In the genomic region with DNA sequence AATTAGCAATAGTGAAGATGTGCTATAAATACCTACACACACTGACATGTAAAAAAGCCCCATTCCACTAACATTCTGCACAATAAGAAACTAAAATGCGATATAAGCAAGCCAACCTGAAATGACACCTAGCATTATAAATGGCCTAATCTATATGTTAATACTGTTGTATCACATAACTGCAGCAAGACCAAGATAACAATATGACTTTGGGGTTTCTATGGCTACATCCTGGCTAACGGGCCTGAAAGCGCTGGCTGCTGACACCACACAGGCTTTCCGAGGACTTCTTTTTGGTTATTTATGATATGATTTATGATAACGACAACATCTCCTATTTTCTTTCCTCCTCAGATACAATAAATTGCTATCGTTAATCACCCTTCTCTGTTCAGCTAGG, we compare ENCODE assay signal across 19 mouse cellular contexts.
A peak's percentile ranks its signal among the peaks of the same experiment; 100 is the strongest.
DNase-seq lines count a peak whose midpoint lies in the region; ATAC-seq and TF ChIP-seq lines count a peak whose summit lies in the region.
"Had no signal": no experiment of that assay in that cellular context is flagged by ENCODE, and none has a peak within 500 bp of the region (broad histone marks: within the 10 kb centered on the region; RNA-seq: fewer than 3 reads in every experiment).

No protein-coding gene starts in this region.

- DNase-seq in midbrain, embryonic 10.5 days (ENCODE audit: low spot score), result no peak
- no peak for DNase-seq in G1E (ENCODE audit: low spot score)
- no peak for DNase-seq in thymus, postnatal 10 days (ENCODE audit: low spot score in 2 of 2)
- no peak for DNase-seq in embryo, embryonic 11 days
- no peak for DNase-seq in layer of hippocampus, adult 18-20 months (ENCODE audit: low spot score in 2 of 2)
- DNase-seq: adrenal gland, postnatal 10 days; cerebellum, adult 11 months; cerebellum, adult 8-10 months; cerebellum, postnatal 14 days; gastrocnemius, postnatal 14 days; heart, adult 2 months had no signal

- no peak overlapping the region for H3K4me2 ChIP-seq in midbrain, embryonic 13.5 days (replicated peaks)
- H3K4me2 ChIP-seq in hindbrain, embryonic 13.5 days, result no peak overlapping the region
- H3K4me2 ChIP-seq: embryonic facial prominence, embryonic 12.5 days; forebrain, embryonic 12.5 days; heart, embryonic 11.5 days; hindbrain, embryonic 15.5 days had no signal

- peaks cover 24% of the 10 kb centered on the region for H3K4me1 ChIP-seq in midbrain, embryonic 13.5 days (replicated peaks)
- peaks cover 20% of the 10 kb centered on the region for H3K4me1 ChIP-seq in midbrain, embryonic 10.5 days
- peaks cover 54% of the 10 kb centered on the region for H3K4me1 ChIP-seq in G1E (ENCODE audit: insufficient read depth, low read depth, low read length)
- H3K4me1 ChIP-seq in hindbrain, embryonic 13.5 days (replicated peaks), result peaks cover 36% of the 10 kb centered on the region

- H3K36me3 ChIP-seq in midbrain, embryonic 13.5 days, result no peaks in the 10 kb centered on the region
- H3K36me3 ChIP-seq in midbrain, embryonic 10.5 days, result no peaks in the 10 kb centered on the region
- peaks cover 21% of the 10 kb centered on the region for H3K36me3 ChIP-seq in G1E (replicated peaks)
- no peaks in the 10 kb centered on the region for H3K36me3 ChIP-seq in hindbrain, embryonic 13.5 days
- H3K36me3 ChIP-seq: embryonic facial prominence, embryonic 12.5 days; forebrain, embryonic 12.5 days; hindbrain, embryonic 15.5 days had no signal

- 75% methylated on average over 6 of the region's 6 CpGs for WGBS in midbrain, embryonic 13.5 days
- WGBS in midbrain, embryonic 10.5 days, result 96% methylated on average over 6 of the region's 6 CpGs
- WGBS in hindbrain, embryonic 13.5 days, result 53% methylated on average over 6 of the region's 6 CpGs

- no peaks in the 10 kb centered on the region for H3K27me3 ChIP-seq in midbrain, embryonic 13.5 days
- no peaks in the 10 kb centered on the region for H3K27me3 ChIP-seq in midbrain, embryonic 10.5 days (ENCODE audit: low read depth, poor library complexity, severe bottlenecking)
- H3K27me3 ChIP-seq in G1E (ENCODE audit: insufficient read depth, low read length), result no peaks in the 10 kb centered on the region
- no peaks in the 10 kb centered on the region for H3K27me3 ChIP-seq in hindbrain, embryonic 13.5 days
- H3K27me3 ChIP-seq: embryonic facial prominence, embryonic 12.5 days; forebrain, embryonic 12.5 days; hindbrain, embryonic 15.5 days had no signal

- no peak for TF ChIP-seq CTCF in G1E (IDR thresholded peaks at IDR 0.05; ENCODE audit: low read depth, low read length)

- H3K27ac ChIP-seq in midbrain, embryonic 13.5 days, result no peak overlapping the region
- no peak overlapping the region for H3K27ac ChIP-seq in midbrain, embryonic 10.5 days (replicated peaks)
- H3K27ac ChIP-seq in hindbrain, embryonic 13.5 days, result no peak overlapping the region
- H3K27ac ChIP-seq: embryonic facial prominence, embryonic 12.5 days; forebrain, embryonic 12.5 days; heart, adult 2 months; hindbrain, embryonic 15.5 days had no signal

- 0 out of 2 replicates have a peak, but pooled peaks have one; percentile 32 for ATAC-seq in midbrain, embryonic 13.5 days
- peak; percentile 47; the same call in 1 of the 2 replicates for ATAC-seq in G1E (ENCODE audit: extremely low read depth, insufficient number of reproducible peaks, low FRiP score, poor library complexity, severe bottlenecking)
- ATAC-seq in hindbrain, embryonic 13.5 days (ENCODE audit: low FRiP score), result peak; percentile 60
- ATAC-seq in megakaryocyte-erythroid progenitor cell, adult 5-6 weeks (replicated peaks; ENCODE audit: low FRiP score, low TSS enrichment, poor library complexity, severe bottlenecking), result peak; percentile 83
- ATAC-seq: forebrain, embryonic 16.5 days had no signal

- H3K4me3 ChIP-seq in midbrain, embryonic 13.5 days (replicated peaks), result no peak overlapping the region
- H3K4me3 ChIP-seq in midbrain, embryonic 10.5 days, result no peak overlapping the region
- H3K4me3 ChIP-seq in G1E (ENCODE audit: low read depth, low read length), result no peak overlapping the region
- no peak overlapping the region for H3K4me3 ChIP-seq in hindbrain, embryonic 13.5 days
- H3K4me3 ChIP-seq: embryonic facial prominence, embryonic 12.5 days; forebrain, embryonic 12.5 days; heart, adult 2 months; hindbrain, embryonic 15.5 days had no signal

- no peak overlapping the region for H3K9ac ChIP-seq in midbrain, embryonic 13.5 days (replicated peaks)
- no peak overlapping the region for H3K9ac ChIP-seq in hindbrain, embryonic 13.5 days
- H3K9ac ChIP-seq: embryonic facial prominence, embryonic 12.5 days; forebrain, embryonic 12.5 days; hindbrain, embryonic 15.5 days had no signal

- no peaks in the 10 kb centered on the region for H3K9me3 ChIP-seq in midbrain, embryonic 13.5 days
- H3K9me3 ChIP-seq in midbrain, embryonic 10.5 days (replicated peaks), result no peaks in the 10 kb centered on the region
- no peaks in the 10 kb centered on the region for H3K9me3 ChIP-seq in G1E (replicated peaks)
- no peaks in the 10 kb centered on the region for H3K9me3 ChIP-seq in hindbrain, embryonic 13.5 days
- H3K9me3 ChIP-seq: embryonic facial prominence, embryonic 12.5 days; forebrain, embryonic 12.5 days; hindbrain, embryonic 15.5 days had no signal

Comparison
In these comparisons a context has a peak if more than half of its experiments do, and no peak if none do; other contexts are left out.
1. ATAC-seq: peak in every context shown above with its lines; median percentile 83 in megakaryocyte-erythroid progenitor cell, adult 5-6 weeks; 60 in hindbrain, embryonic 13.5 days; 47 in G1E; 32 in midbrain, embryonic 13.5 days.